Mouse (Mus musculus) layer of hippocampus, adult 2 months (tissue): ENCODE results near the gene Sufu. TPM values are rescaled to one million over a fixed set of nuclear protein-coding genes. Genes with fewer than 3 reads are reported as not detected.

Source experiments
- DNase-seq, 2 experiments: peaks; one replicate each; pipeline ENCODE4 v3.0.0; 2022; ENCODE audit warnings: low spot score in 2 of 2
- H3K27ac ChIP-seq: fragments of 200-600 bp; 2 replicates; pipeline ENCODE4 v1.8.1; 2022
- H3K4me3 ChIP-seq: fragments of 200-600 bp; 2 replicates; pipeline ENCODE4 v1.8.1; 2022; ENCODE audit warnings: mild to moderate bottlenecking
- CTCF ChIP-seq: fragments of 200-600 bp; conservative IDR thresholded peaks from 2 replicates; pipeline ENCODE4 v1.8.1; 2022; ENCODE audit warnings: antibody characterized with exemption, mild to moderate bottlenecking, moderate library complexity
- total RNA-seq, 2 experiments: library from RNA; stranded (reverse); gene quantifications; 2 replicates each; pipeline ENCODE4 v1.2.3; 2021

Sufu gene
- total RNA-seq, 2 experiments from 2014 or later: 20.3 to 23.2 TPM

DNA sequence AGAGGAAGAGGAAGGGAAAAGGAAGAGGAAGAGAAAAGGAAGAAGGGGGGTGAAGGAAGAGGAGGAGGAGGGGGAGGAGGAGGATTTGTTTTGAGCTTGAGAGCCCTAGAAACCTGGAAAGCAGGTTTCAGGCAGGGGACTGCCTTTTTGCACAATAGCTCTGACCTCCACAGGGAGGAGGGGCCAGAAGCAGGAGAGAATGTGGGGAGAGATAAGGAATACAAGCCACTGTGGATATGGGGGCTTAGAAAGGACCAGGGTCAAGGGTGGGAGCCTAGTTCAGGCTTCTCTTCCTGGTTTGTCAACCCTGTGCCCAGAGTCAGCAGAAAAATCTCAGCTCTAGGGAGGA is 126.4 kb downstream of the Sufu start:
- H3K27ac ChIP-seq: peak overlapping the region; percentile 81; the same call in 1 of the 2 replicates
- no peak for TF ChIP-seq CTCF
- H3K4me3 ChIP-seq: peak overlapping the region; percentile 45; the same call in 1 of the 2 replicates
- no peak for DNase-seq

DNA sequence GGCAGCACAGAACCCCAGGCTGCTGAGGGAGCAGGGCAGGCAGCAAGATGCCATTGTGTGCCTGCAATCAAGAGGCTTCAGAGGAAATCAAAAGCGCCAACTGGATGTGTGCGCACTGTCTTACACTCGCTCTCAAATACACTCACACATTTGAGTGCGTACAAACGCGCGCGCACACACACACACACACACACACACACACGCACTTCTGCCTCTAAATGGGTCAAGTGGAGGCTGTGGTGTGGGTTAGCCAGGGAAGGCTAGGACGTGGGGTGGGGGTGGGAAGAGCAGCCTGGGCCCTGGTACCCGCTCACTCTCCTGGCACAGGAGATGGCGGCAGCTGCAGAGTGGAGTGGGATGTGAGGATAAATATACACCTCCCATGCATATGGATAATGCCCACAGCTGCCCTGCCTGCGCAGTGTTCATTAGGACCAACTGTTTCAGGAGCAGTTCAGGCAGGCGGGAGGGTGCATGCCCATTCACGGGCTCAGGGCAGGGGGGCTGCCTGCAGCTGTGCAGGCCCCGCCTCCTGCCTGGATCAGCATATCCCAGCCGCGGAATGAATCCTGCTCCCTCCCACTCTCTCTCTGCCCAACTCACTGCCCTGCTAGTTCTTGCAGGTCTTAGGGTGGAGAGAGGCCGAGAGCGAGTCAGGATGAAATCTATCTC is 126.9 kb downstream of the Sufu start:
- DNase-seq: peak; percentile 66 to 79
- TF ChIP-seq CTCF: no peak
- Histone ChIP-seq H3K27ac (peak overlapping the region; percentile 81), H3K4me3 (peak overlapping the region; percentile 45)

DNA sequence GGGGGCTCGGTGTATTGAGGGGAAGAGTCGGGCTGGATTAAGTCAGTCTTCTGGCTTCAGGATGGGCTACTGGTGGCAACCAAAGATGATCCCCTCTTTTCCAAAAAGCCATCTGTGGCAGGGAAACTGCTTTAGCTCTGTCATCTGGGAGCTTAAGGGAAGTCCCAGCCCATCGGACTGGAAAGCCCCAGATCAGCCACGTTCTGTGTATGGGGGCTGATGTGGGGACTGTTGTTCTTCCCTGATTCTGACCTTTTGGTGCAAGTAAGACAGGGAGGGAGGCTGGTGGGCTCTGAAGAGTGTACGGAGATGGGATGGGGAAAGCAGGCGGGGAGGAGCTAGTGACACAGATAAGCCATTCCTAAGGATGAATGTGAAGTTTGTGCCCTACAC is 127.5 kb downstream of the Sufu start:
- Histone ChIP-seq H3K27ac (peak overlapping the region; percentile 81), H3K4me3 (peak overlapping the region; percentile 45)
- no peak for DNase-seq
- no peak for TF ChIP-seq CTCF

DNA sequence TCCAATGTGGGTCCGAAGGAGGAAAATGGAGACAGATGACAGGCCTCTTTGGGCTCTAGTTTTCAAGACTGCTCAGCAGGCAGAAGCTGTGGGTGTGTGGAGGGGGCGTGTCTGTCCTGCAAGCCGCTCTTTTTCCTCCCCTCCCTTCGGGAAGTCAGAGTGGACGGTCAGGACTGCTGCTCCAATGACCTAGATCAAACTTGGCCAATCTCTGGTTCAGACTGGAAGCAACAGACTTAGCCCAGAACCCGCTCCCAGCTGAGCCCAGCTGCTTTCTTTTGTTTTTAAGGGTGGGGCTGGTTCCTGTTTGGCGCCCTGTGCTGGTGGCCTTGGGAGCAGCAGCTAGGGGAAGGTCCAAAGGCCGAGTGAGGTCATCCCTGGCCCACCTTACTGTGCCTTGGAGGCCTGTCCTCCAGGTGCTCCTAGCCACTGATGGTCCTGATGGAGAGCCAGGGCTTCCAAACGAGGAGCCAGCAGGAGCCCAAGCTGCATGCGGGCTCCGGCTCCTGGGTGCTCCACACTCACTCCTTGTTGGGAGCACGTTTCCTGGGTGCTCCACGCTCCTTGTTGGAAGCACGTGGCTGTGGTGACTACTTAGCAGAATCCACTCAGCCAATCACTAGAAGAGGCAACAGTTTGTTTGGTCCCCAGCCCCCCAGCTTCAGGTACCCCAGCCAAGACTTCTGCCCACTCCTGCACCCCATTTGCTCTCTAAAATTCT is 128.1 kb downstream of the Sufu start:
- TF ChIP-seq CTCF: peak; percentile 55
- peak overlapping the region; percentile 81 for H3K27ac ChIP-seq
- DNase-seq: no peak
- peak overlapping the region; percentile 45; the same call in 1 of the 2 replicates for H3K4me3 ChIP-seq

DNA sequence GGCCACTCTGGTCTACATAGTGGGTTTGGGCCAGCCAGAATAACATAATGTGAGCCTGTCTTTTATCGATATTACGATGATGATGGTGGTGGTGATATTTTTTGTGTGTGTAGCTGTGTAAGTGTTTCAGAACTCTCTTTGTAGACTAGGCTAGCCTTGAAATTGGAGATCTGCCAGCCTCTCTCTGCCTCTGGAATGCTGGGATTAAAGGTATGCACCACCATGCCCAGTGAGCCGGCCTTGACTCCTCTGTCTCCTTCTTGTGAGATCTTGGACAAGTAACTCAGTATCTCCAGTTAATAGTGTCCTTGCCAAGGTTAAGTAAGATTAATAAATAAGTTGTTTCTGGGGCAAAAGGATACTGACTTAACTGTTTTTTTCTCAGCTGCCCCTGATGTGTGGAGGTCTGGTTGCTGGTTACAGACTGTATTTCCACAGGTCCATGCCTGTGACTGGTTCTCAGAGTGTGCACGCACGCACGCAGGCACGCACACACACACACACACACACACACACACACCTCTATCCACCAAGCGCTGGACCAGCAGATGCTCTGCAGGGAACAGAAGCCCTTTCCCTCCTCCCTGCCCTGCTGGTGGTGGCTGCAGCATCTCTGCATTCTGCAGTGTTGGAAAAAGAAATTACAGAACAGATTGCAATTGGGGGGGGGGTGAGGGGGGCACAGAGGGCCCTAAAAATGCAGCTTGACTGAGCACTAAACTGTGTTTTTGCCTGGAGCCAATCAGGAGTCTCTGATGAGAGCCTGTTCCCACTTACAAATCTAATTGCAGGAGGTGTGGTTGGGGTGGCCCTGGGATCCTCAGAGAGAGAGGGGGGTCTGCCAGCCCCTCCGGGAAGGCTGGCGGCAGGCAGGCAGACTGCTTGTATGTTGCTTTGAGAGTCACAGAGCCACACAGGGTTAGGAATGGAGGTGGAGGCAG is 129.3 kb downstream of the Sufu start:
- Histone ChIP-seq H3K4me3 (no peak overlapping the region), H3K27ac (peak overlapping the region; percentile 81; the same call in 1 of the 2 replicates)
- TF ChIP-seq CTCF: no peak
- DNase-seq: no peak

DNA sequence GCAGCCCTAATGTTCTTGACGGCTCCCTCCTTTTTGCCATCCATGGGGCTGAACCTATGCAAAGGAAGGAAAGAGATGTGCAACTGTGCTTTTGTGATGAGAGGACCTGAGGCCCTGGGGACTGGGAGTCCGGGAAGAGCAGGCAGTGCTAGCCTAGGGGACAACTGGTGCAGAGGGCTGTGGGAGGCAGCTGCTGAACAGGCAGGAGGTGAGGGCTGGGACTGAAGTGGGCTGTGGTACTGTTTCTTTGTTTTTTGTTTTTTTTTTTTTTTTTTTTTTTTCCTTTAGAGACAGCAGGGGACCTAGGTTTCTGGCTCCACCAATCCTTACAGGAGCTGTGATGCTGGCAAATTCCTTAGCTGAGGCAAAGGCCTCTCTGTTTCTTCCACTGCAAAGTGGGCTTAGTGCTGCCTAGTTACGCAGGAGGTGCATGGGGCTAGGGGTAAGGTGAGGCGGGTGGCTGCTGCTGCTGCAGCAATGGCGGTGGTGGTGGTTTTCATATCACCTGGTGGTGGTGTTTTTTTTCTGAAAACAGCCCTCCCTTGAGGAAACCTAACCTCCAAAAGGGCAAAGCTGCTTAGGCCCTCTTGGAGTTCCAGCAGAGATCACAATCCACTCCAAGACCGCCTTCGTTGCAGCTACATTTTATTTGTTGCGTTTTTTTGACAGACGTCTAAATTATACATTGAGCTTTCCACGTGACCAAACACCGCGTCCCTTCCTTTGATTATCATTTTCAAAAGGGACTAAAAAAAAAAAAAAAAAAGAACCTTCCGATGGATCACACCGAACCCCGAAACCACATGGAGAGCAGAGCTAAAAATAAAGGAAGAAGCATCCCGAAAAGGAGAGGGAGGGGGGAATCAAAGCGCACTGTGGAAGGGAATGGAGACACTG is 131.2 kb downstream of the Sufu start:
- DNase-seq: no peak
- no peak for TF ChIP-seq CTCF
- H3K4me3 ChIP-seq: peak overlapping the region; percentile 53
- H3K27ac ChIP-seq: peak overlapping the region; percentile 93

DNA sequence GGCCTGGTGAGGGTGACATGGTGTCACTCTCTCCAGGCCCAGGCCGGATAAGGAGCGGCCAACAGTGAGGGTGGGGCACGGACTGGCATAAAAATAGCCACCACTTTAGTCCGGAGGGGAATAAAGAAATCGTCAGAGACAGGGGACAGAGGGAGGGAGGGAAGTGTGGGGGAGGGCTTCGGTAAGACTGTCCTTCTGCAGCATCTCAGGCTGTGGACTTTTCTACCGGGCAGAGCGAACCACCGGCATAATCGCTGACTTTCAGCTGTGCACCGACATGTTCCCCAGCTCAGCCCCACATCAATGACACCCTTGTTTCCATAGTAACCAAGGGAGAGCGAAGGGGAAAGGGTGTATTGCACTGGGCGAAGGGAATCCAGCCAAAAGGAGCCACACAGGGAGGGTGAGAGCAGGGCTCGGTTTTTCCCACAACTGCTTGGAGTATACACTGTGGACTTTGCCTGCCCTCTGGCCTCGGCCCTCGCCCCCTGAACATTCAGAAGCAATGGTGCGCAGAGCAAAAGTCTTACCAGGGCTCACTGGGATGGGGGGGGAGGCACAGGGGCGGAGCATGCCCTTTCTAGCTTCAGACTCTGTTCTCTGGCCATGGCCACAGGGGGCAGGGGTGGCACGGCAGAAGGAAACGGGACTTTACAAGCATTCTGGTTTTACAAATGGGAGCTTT is 132.0 kb downstream of the Sufu start:
- TF ChIP-seq CTCF: peak; percentile 57
- Histone ChIP-seq H3K4me3 (peak overlapping the region; percentile 53), H3K27ac (peak overlapping the region; percentile 93)
- peak; percentile 44 to 60 for DNase-seq

DNA sequence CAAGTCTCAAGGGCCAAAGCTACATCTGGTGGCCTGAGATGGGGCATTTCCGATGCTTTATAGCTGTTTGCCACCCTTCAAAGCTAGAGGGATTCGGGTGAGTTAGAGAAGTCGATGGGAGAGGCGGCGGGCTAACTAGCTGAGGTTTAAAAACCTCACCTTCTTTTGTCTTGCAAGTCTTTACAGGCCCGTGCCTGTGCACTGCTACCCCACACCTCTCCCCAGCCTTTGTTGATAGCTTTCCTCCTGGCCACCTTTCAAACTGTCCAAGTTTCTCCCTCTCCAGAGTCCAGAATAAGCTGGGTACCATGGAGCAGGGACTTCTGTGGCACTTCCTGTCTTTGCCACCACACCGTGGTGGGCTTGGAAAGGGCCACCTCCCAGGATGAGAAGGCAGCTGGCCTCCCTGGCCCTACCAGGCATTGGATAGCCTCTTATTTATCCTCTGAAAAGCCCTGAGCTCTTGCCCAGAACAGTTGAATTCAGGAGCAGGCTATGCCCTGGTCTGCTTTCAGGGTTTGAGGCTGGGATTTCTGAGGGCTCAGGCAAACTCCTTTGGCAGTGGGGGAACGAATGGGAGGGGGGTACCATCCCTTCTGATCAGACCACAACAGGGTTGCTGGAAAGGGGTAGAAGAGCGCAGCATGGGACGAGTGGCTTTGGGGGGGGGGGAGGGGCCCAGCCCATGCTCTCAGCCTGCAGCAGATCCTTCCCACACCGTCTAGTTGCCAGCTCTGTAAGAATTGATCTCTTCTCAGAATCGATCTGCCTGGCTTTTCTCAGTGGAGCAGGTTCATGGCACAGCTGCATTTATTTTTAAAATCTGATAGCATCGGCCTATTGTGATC is 133.1 kb downstream of the Sufu start:
- no peak overlapping the region for H3K4me3 ChIP-seq

DNA sequence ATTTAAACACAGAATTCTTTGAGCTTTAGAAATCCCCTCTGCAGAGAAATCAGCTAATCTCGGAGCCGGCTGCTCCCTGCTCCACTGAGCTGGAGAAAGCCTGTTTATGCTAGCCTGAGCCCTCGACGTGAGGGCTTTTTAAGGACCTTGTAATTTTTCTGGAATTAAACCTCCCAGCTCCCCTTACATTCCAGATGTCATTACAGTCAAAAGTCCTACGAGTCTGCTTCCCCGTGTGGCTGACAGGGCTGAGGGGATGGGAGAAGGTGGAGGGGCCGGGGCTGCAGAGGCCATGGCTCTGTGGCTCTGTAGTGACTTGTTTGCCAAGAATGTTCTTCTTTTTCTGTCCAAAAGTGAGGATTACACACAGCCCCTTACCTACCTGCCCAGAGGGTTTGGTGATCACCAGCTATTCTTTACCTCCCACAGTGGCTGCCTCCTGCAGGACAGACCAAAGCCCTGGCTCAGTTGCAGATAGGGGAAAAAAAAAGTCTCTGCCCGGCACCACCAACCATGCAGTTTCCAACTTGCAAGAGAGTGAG is 133.8 kb downstream of the Sufu start:
- no peak for DNase-seq
- H3K27ac ChIP-seq: peak overlapping the region; percentile 93
- TF ChIP-seq CTCF: peak; percentile 16; the same call in 1 of the 2 replicates

More for the DNA sequence above, 133.1 kb downstream of the Sufu start:
- peak overlapping the region; percentile 93 for H3K27ac ChIP-seq
- no peak for TF ChIP-seq CTCF
- no peak for DNase-seq

More for the DNA sequence above, 133.8 kb downstream of the Sufu start:
- no peak overlapping the region for H3K4me3 ChIP-seq
